Mouse (Mus musculus): ENCODE measurements around the gene Msh5.

The Msh5 gene

DNA sequence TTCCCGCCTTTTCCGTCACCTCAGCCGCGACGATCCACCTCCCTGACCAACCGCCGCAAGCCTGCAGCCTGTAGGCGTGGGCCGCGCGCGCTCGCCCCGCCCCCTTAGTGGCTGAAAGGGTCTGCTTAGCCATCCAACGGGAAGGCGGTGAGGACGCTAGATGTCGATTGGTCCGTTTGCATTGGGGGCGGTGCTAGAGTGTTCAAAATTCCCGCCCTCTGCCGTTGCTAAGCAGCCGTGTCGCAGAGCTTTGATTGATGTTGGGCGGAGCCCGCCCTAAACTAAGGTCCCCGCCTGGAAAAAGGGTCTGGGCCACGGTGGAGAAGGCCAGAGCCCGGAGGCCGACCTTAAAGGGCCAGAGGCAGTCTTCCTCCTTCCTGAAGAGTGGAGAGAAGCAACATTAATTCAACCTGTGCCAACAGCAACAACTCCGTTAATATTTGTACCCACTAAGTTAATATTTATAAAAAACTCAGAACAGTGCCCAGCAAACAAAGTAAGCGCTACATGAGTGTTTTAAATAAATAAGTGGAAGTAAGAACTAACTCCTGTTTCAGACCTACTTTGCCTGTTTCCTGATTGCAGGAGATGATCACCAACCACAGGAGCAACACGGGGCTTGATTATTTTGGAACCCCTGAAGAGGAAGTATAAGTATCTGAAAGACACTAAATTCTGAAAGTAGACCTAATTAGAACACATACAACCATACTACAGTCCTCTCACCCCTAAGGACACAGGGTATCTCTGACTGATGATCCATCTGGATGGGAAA is at the start of gene Msh5:
Gene Msh5, minus strand, starts transcription at position 65 of the 775 bp plus-strand sequence.
- peak; percentile 88 to 96 for DNase-seq (ENCODE audit: low spot score in 2 of 2)

DNA sequence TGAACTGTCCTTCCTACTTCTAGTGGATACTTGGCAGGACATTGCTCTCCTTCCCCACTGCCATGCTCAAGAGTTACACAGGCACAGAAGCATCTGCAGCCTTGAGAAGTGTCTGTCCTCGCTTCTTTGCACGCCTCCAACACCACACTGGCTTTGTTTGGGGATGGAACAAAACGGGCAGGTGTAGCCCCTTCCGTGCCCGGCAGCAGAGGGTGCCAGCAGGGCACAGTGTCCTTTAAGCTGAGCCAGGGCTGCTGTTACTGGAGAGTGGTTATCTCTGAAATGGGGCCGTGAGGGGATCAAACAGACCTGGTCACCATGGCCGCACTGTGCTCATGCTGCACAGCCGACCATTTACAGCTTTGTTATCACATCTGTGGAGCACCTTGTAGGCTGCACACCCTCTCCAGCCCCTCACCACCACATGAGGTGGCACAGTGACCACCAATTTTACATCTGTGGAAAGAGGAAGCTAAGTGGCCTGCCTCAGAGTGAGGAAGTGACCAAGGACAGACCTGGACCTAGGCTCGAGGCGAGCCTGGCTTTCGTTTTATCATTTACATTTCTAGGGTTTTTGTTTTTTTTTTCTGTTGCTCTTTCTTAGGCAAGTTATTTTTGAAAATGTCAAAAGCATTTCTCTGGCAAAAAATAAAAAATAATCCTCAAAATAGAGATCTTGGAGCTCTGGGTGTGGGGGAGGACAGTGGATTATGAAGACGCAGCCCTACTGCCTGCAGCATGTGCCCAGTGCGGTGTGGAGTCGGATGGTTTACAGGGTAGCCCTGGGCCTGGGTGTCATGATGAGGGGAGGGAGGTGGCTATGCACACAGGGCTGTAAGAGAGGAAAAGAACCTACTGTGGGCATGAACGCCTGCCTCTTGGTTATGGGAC is 48.2 kb upstream of the Msh5 start:
- no peak for DNase-seq (ENCODE audit: low spot score in 2 of 2)

DNA sequence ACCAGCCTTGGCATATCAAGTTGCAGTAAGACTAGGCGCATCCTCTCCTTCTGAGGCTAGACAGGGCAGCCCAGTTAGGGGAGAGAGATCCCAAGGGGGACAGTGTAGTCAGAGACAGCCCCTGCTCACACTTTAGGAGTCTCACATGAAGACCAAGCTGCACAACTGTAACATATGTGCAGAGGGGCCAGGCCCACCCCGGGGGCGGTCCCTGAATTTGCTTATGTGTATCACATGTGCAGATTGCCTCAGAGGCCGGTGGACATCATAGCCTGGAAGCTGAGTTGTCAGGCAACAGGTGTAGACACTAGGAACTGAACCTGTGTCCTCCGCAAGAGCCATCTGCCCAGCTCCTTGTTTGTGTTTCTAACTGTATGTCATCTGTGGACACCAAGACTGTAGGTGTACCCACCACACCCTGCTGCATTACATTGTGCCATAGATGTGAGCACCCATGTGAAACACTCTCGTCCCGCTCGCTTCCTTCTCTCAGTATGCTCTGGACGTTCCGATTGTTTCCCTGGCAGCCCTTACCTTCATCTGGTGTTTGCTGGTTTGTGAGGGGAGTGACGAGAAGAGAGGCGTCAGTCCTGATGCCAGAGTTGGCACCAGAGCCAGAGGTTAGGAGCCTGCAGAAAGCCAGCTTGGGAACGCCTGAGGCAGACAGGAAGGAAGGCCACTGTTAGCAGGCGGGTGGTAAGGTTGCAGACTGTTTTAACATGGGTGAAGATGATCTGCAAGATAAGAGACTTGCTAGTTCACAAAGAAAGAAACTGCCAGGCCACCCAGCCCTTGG is 46.1 kb upstream of the Msh5 start:
- no peak for DNase-seq (ENCODE audit: low spot score in 2 of 2)

DNA sequence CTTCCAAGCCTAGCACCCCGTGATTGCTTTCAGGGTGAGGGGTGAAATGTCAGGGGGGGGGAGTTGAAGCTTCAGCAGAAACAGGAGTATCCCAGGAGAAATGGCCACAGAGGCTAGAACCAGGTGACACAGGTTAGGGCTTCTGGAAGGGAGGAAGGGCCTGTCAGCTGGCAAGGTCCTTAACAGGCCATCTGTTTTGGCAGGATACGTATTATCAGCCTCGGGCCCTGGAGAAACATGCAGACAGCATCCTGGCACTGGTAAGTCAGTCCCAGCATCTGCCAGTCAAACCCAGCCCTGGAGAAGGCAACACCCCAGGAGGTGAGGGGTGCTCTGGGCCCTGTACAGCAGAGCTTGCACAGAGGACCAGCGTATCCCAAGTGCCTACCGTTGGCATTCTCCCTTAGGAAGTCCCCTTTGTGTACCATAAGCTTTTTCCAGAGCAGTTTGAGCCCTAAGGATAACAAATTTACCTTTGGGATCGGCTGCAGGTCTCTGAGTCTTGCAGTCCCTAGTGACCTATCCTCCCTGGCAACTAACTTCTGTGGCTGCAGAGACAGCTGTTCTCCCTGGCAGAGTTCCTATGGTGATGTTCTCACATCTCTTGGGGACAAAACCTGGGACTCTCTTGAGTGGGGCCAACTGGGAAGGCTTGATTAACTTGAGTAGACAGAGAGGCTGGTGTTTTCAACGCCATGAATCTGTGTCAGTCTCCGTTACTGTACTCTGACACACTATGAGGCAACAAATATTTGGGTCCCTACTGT is 43.8 kb upstream of the Msh5 start:
- no peak for DNase-seq (ENCODE audit: low spot score in 2 of 2)

DNA sequence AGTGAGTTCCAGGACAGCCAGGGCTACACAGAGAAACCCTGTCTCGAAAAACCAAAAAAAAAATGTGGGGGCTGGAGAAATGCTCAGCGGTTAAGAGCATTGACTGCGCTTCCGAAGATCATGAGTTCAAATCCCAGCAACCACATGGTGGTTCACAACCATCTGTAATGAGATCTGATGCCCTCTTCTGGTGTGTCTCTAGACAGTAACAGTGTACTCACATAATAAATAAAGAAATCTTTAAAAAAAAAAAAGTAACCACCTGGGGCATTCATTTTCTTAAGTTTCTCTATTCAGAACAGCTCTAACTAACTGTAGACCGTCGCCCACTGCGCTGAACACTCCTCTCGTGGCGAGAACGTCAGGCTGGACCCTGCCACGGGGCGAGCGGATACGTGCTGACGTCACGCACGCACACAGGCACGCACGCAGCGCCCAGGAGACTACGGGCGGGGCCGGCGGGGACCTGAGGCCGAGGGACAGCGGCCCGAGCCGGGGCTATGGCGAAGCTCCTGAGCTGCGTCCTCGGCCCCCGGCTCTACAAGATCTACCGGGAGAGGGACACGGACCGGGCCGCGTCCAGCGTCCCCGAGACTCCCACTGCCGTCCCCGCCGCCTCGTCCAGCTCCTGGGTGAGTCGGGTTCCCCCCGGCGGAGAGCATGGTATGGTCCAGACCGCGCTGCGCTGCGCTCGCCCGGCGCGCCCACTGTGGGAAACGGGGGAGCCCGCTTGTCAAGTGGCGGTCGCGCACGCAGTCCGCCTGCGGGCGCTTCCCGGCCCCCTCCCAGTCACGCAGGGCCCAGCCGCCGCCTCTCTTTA is 42.5 kb upstream of the Msh5 start, which contains the start of gene Abhd16a:
Gene Abhd16a, plus strand, starts transcription at position 439 of the 820 bp plus-strand sequence.
- DNase-seq (ENCODE audit: low spot score in 2 of 2) = peak; percentile 83 to 94

GRCm38 (mm10) chr17:35088151-35088550 is 41.6 kb upstream of the Msh5 start:
- DNase-seq (ENCODE audit: low spot score in 2 of 2) = no peak

- DNase-seq (ENCODE audit: low spot score in 2 of 2) = no peak
These were observed 38.8 kb upstream of the Msh5 start, which contains the start of gene Ly6g6f for GRCm38 (mm10) chr17:35085208-35085865. TSS of gene Ly6g6f (minus strand) at chr17:35085610.

- no peak for DNase-seq (ENCODE audit: low spot score in 2 of 2)
These were observed 37.5 kb upstream of the Msh5 start for GRCm38 (mm10) chr17:35083929-35084497.

GRCm38 (mm10) chr17:35082841-35083576 is 36.5 kb upstream of the Msh5 start:
- DNase-seq (ENCODE audit: low spot score in 2 of 2) = no peak

- no peak for DNase-seq (ENCODE audit: low spot score in 2 of 2)
These were observed 34.2 kb upstream of the Msh5 start for GRCm38 (mm10) chr17:35080710-35081109.

GRCm38 (mm10) chr17:35080248-35080647 is 33.7 kb upstream of the Msh5 start:
- no peak for DNase-seq (ENCODE audit: low spot score in 2 of 2)

GRCm38 (mm10) chr17:35079778-35080177 is 33.2 kb upstream of the Msh5 start:
- DNase-seq (ENCODE audit: low spot score in 2 of 2) = no peak

- DNase-seq (ENCODE audit: low spot score in 2 of 2) = no peak
These were observed 31.3 kb upstream of the Msh5 start, which contains the start of gene Ly6g6d for GRCm38 (mm10) chr17:35077786-35078233. TSS of gene Ly6g6d (minus strand) at chr17:35078065.

DNA sequence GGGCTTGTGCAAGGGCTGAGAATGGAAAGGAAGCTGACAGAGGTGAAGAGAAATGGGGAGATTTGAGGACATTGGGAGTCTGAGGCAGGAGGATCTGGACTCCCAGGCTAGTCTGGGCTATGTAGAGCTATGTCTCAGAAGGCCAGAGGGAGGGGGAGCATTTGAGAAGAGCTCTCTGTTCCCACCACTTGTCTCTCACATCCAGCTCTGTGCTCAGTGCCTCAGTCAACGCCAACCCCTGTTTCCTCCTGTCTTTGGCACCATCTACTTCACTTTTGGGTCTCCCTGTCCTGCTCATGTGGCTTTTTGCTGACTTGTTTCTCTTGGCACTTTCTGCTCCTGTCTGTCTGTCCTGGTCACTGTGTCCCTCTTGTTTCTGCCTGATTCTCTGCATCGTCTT is 30.7 kb upstream of the Msh5 start:
- DNase-seq (ENCODE audit: low spot score in 2 of 2) = no peak

GRCm38 (mm10) chr17:35076507-35077176 is 30.1 kb upstream of the Msh5 start, which contains the start of gene Ly6g6e:
TSS of gene Ly6g6e (plus strand) at chr17:35076902.
- DNase-seq (ENCODE audit: low spot score in 2 of 2) = no peak

DNA sequence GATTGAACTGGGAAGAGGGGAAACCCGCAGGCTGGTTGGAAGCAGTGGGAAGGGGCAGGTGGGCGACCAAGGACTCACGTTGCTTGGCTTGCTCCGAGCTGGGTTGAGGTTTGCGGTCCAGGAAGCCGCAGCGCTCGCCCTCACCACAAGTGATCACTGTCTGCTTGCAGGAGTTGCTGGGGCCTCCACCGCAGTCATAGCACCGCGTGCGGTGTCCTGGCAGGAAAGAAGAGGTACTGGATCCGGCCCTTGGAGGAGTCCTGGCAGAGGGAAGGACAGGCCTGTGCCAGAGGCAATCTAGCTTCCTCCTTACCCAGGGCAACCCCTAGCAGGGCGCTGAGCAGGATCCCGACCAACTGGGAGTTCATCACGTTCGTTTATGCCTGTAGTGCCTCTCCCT is 27.6 kb upstream of the Msh5 start:
- DNase-seq (ENCODE audit: low spot score in 2 of 2) = no peak

GRCm38 (mm10) chr17:35071454-35071853 is 24.9 kb upstream of the Msh5 start:
- no peak for DNase-seq (ENCODE audit: low spot score in 2 of 2)
